Mouse (Mus musculus) cerebellum, adult 9-11 months (tissue): ENCODE data around the gene Psmc2.

Experiments used
- DNase-seq: peaks from one replicate; pipeline ENCODE4 v3.0.0; 2022

The Psmc2 gene

GRCm38 (mm10) chr5:21810924-21811323, 25.8 kb downstream of the Psmc2 start:
- no peak for DNase-seq

- no peak for DNase-seq
Measured at GRCm38 (mm10) chr5:21813994-21814393, 28.9 kb downstream of the Psmc2 start.

- DNase-seq: no peak
Measured at GRCm38 (mm10) chr5:21826370-21826769, 41.3 kb downstream of the Psmc2 start.

GRCm38 (mm10) chr5:21827643-21828042, 42.6 kb downstream of the Psmc2 start:
- no peak for DNase-seq

- DNase-seq: no peak
Measured at GRCm38 (mm10) chr5:21828855-21829254, 43.8 kb downstream of the Psmc2 start.

GRCm38 (mm10) chr5:21831761-21832160, 46.7 kb downstream of the Psmc2 start:
- DNase-seq: no peak

GRCm38 (mm10) chr5:21844676-21845075, 59.6 kb downstream of the Psmc2 start:
- DNase-seq: no peak

- DNase-seq: no peak
Measured at GRCm38 (mm10) chr5:21846616-21847290, 61.7 kb downstream of the Psmc2 start.

- no peak for DNase-seq
Measured at GRCm38 (mm10) chr5:21847438-21847837, 62.4 kb downstream of the Psmc2 start.

GRCm38 (mm10) chr5:21851679-21852340, 66.7 kb downstream of the Psmc2 start:
- no peak for DNase-seq
